Mouse (Mus musculus) CH12F3 (cell line): ENCODE results near the gene Vwa3a.

Source experiments
- in situ Hi-C: fragments of 300-500 bp; cut with MboI; formaldehyde crosslinking; loops from 2 replicates; pipeline ENCODE4 v1.14.3; 2020; ENCODE audit warnings: low sequenced_read_pairs

Vwa3a gene

DNA sequence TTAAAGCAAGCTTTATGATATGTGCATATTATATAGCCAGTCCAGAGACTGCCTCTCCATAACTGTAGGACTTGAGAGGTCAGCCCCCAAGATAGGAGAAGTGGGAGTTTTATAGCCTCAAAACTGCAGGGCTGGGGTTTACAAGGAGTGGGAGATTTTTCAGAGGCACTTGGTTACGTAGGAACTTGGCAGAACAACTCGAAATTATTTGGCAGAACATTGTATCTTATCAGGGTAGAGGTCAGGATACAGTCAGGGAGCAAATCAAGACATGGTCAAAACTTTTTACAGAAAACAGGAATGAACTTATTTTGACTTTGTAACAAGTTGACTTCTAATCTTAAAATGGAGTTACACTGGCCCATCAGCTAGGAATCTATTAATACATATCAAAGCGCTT is 6.9 kb downstream of the Vwa3a start:
- in situ Hi-C loops = no loop called here

DNA sequence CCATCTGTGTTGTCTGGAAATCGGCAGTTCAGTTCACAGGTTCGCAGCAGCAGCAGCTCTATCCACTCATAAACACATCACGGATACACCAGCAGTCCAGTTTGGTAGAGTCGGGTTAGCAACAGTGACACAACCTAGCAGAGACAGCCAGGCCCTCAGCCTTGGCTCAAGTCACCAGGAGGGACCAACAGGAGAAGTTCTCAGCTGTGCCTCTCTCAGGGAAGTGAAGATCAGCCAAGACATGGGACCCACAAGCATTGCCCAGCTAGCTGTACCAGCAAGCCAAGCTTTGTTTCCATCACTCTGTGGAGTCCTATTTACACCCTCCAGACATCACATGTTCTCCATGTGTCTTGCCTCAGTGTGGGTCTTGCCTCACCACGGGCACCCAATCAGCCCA is 7.7 kb downstream of the Vwa3a start:
- in situ Hi-C loops = no loop called here

DNA sequence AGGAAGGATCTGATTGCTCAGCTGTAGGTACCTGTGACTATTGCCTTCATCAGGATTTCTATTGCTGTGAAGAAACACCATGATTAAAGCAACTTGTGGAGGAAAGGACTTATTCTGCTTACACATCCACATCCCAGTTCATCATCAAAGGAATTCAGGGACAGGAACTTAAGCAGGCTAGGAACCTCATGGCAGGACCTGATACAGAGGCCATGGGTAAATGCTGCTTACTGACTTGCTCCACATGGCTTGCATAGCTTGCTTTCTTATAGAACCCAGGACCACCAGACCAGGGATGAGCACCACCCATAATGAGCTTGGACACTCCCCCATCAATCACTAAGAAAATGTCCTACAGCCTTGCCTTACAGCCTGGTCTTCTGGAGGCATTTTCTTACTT is 9.4 kb downstream of the Vwa3a start:
- in situ Hi-C loops = no loop called here

DNA sequence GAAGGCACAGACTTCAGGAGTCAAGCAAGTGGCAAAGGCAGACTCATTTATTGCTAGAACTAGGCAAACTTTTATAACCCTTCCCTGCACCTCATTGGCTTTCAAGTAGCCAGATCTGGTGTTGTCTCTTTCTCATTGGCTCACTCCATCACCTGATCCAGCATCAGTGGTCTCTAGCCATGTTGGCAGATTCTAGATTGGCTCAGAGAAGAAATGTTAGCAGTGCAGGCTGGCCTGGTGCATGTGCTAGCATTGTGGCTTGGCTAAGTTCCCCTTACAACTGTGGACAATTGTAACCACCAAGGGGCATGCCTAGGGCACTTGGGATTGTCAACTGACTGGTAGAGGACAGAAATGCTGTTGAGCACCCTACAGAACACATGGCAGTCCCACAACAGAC is 12.2 kb downstream of the Vwa3a start:
- in situ Hi-C loops = no loop called here

DNA sequence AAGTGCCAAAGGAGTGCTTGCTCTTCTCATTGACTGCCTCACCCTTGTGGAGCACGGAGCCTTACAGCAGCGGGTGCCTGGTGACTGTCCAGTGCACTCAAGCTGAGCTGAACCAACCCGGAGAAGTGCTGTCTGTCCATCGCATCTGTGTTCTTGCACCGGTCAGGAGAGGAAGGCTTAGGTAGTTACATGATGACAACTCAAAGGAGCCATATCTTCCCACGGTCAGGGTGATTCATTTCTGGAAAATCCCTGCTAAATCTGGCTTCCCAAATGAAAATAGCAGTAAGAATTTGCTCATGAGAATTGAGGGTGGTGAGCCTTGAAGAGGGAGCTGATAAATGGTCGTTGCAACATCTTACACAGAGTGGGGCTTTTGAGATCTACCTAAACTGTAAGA is 12.8 kb downstream of the Vwa3a start:
- in situ Hi-C loops = no loop called here

DNA sequence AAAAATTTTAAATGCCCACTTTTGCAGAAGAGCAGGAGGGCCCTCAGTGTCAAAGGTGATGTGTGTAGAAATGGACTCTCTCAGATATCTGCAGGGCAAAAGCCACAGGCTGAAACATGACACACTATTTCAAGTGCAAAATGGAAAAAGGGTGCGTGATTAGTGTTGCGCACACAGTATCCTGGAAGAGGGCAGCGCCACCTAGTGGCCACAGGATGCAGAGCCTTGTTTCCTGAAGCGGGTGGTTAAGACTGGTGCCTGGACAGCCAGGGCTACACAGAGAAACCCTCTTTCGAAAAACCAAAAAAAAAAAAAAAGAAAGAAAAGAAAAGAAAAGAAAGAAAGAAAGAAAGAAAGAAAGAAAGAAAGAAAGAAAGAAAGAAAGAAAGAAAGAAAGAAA is 15.6 kb downstream of the Vwa3a start:
- in situ Hi-C loops = no loop called here

DNA sequence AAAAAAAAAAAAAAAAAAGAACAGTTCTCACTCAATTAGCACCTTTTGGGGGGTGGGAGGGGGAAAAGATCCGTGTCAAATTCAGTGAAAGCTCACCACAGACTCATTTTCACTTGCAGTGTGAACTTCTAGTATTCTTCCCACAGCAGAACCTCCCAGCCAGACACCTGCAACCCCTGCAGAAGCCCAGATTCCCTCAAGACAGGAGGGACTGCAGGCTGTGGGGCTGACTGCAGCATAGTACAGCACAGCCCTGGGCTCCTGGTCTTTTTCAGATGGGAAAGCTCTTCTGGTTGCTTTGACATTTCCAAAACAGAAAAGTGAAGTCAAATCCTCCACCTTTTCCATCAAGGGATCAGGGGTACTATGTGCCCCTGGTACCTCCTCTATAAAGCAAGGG is 28.3 kb downstream of the Vwa3a start:
- in situ Hi-C loops = no loop called here

DNA sequence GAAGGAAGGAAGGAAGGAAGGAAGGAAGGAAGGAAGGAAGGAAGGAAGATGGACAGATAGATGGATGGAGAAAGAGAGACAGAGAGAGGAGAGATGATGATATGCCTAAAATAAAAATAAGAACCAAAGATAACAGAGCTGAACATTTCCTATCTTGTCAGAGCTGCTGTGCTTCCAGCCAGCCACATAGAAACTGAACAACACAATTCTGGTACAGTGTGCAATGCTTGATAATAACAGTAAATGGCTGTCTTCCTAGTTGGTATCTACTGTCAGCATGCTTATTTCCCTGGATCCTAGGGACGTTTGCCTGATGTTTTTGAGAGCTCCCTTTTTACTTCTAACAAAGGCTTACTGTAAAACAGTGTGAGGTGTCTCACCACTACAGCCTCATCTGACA is 32.3 kb downstream of the Vwa3a start:
- in situ Hi-C loops = no loop called here

DNA sequence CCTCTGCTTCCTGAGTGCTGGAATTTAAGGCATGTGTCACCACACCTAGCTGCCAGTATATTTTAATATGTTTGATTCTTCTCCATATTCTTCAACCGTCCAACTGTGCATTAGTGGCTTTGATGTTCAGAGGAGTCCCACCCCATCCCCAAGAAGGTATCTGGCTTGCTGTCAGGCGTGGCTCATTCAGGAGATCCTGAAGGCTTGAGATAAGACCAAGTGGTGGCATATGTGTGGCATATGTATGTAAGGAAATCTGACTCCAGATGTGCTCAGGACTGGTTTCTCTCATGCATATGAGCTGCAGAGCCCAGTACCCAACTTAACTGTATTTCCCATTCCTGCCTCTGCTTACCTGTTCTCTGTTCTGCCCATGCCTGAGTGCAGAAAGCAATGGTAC is 38.9 kb downstream of the Vwa3a start:
- in situ Hi-C loops = no loop called here

DNA sequence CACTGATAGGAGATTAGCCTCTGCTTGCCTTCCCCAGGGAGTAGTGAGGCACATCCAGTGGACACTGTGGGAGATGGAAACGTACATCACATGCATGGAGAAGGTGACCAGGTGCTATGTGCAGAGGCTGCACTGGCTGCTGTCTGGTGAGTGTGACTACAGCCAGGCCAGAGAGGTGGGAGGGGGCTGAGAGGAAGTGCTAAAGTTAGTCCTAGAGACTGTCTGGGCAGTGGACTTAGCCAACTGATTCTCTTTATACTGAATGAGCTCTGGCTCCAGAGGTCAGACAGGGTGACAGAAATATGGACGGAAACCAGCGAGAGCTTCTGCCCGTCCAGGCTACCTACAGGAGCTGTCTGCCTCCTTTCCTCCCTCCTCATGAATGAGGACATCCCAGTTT is 56.4 kb downstream of the Vwa3a start:
- in situ Hi-C loops = no loop called here

DNA sequence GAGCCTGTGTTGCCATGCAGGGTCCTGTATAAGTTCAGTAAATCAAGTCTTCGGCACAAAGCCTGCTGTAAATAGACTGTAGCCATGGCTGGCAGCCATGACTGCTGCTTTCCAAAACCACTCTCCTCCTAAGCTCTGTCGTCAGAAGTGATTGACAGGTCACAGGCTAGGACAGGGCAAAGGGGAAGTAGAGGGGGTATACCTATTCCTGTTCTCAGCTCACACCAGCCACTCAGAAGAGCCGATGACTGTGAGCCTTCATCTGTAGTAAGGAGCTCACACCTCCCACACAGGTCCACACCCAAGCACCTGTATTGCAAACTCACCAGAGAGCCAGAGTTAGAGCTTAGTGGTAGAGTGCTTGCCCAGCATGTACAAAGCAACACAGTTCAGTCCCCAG is 57.3 kb downstream of the Vwa3a start:
- in situ Hi-C loops = no loop called here

DNA sequence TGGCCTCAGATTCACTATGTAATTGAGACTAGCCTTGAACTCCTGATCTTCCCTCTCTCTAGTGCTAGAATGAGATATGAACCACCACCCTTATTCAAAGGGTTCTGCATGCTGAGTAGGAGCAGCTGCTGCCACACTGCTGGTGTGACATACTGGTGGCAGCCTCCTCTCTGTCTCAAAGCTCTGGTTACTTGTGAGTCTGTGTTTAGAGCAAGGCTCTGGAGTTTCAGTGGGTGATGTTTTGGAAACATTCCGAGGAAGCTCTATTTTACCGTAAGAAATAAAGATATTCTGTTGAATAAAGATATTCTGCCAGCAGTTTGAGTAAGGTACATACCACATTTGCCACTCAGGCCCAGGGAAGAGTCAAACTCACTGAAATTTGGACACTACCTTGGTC is 64.2 kb downstream of the Vwa3a start:
- in situ Hi-C loops = no loop called here

DNA sequence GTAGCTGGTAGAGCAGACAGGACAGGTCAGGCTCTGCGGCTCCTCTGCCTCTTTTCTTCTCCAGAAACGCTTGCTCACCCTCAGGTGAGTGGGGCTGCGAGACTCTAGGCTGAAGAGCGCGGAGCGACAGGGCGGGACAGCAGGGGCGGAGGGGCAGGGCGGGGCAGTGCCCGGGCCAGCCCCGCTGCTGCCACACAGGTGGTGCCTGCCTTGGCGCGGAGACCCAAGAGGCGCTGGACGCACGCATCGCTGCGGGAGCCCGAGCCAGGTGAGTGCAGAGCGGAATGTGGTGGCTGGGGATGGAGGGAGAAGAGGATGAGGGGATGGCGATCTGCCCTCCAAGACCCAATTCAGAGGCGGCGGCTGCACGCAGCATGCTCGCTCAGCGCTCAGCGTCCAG is 70.6 kb downstream of the Vwa3a start:
- in situ Hi-C loops = no loop called here

DNA sequence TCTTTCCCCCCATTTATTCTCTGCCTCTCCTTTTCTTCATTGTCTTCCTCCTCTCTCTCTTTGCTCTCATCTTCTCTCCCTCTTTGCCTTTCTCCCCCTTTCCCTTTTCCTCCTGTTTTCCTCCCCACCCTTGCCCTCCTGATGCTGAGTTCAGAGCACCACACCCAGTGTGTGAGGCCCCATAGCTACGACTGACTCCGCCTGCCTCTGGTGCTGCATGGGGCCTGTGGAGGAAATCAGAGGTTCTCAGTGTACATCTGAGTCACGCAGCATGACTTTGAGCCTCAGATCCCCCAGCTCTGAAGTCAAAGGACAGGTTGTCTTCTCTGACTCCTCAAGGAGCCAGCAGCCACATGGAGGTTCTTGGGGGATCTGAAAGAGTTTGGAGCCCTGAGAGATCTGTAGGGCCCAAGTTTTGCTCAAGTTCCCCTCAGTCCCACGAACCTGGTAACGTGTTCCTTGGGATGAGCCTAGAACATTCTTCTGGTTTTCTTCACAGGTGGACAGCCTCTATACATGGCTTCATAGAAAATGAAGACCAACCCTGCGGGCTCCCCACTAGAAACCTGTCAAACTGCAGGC is 72.8 kb downstream of the Vwa3a start, which contains the start of gene Gm5737:
Gene Gm5737, plus strand, starts transcription at position 532 of the 582 bp plus-strand sequence.
- in situ Hi-C loops = no loop called here

DNA sequence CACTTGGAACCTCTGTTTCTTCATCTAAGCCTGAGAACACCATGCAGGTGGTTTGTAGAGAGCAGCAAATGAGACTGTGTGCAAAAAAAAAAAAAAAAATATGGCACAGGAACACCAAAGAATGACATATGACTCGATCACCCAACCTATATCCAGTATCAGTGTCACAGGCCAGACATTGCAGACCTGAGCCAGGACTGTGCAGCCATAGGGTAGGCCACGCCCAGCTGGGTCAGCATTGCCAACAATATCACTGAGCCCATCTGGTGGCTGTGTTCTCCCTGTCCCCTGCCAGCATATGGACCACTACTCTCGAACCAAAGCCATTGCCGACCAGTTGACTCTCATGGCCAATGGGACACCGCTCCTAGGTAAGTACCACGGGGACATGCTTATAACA is 78.4 kb downstream of the Vwa3a start:
- in situ Hi-C loops = no loop called here

DNA sequence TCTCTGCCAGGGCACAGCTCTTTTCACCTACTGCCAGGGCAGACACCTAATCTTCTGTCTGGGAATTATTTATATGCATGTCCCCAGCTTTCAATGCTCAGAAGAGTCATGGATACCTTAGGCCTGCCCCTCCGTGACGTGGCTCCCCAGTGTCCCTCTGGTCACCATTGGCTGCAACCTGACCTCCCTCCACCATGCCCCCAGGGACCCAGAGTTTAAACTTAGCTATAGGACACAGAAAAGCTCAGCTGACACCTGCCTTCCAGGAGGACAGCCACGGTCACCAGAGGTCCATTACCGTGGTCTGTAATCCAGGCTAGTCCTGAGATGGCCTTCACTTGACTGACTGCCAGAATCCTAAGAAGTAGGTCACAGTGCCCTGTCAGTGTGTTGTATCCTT is 80.3 kb downstream of the Vwa3a start:
- in situ Hi-C loops = no loop called here

DNA sequence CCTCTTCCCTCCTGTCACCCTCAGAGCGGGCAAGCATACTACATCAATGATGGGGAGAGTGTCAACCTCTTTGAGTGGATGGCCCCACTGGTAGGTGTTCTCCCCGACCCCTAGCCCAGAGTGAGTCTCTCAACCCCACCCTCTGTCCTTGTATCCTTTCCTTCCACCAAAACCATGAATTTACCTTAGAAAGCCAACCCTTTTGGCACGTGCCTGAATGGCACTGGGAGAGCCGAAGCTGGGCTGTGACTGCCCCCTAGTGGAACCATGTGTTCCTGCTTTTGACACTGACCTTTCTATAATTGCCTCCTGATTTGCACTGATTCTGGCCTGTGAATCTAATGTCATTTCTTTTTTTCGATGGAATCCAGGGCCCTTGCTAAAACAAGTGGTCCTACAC is 84.1 kb downstream of the Vwa3a start:
- in situ Hi-C loops = no loop called here

DNA sequence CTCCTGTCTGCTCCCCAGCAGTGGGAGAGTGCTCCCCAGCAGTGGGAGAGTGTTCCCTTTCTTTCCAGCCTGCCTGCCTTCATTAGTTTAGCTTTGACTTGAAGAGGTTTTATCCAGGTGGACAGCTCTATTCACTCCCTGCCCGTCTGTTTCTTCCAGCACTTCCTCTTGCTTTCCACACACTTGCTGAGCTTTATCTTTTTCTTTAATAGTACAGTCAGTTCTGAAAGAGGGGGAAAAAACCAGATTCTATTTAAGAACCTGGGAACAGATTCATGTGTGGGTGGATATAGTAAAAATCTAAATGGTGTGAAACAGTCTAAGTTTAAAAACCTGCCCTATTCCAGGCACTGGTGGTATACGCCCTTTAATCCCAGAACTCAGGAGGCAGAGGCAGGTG is 86.0 kb downstream of the Vwa3a start:
- in situ Hi-C loops = no loop called here

DNA sequence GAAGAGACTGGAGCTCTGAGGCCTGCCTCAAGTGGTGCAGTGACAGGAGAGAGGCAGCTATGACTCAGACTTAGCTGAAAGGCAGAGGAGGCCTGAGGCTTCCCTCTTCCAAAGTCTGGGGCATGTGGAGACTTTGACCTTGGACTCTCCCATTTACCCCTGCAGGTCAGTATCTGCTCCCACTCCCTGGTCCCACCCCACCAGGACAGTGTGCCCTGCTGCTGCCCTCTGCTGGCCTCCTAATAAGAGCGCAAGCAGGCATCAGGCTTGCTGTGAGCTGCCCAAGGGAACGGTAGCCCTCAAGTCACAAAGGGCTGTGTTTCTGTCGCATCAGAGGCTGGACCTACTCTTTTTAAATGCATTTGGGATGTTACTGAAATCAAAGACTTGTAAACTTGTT is 87.3 kb downstream of the Vwa3a start:
- in situ Hi-C loops = no loop called here

DNA sequence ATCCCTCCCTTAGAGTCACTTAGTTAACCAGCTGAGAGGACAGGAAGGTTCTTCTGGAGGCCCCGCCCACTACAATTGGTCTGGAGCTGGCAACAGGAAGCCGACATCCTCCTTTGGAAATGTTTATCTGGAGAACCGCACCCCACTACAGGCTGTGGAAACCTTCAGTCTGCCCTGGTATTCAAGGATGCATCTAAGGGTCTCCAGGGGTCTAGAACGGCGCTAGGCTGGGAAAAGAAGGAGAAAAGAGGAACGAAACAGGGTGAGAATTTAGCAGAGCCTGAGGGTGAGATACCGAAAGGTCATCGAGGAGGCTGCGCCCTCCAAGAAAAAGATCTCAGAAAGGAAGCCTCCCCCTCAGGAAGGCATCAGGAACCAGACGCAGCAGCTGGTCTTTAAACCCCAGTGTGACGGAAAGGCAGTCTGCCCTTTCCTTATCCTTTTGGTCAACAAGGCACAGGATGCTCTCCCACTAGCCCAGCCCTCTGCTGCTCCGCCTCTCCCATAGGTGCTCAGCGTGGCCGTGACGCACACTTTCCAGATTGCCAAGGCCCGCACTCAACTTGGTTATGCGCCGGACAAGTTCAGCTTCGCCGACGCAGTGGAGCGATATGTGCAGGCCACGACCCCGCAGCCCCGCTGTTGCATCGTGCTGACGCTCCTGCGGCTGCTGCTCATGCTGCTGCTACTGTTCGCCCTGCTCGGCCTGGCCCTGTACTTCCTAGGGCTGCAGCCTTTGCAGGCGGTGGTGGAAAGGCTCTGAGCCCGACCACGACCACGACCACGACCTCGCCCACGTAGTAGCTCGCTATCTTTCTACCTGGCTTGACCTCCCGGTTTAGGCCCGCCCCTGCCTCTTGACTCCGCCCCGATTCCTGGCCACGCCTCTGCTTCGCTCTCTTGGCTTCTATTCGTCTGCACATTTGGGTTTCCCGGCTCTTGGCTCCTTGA is 91.6 kb downstream of the Vwa3a start:
- in situ Hi-C loops = loop anchor here (5.0 kb wide), 1 partner anchor 158 kb away; the partner anchor contains the start of gene Pdzd9

DNA sequence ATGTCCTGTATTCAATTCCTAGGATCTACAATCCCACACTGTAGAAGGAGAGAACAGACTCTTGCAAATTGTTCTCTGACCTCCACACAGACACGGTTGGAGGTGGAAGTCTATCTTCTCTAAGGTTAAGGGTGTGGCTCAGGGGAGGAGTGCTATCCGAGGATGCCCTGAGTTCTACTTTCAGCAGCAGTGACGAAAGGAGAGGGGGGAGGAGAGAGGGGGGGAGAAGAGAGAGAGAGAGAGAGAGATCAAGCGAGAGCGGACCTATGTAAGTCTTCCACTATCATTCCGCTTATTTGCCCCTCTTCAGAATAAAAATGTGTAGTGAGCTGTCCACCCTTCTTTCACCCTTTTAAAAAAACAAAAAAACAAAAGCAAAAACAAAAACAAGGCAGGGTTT is 95.3 kb downstream of the Vwa3a start:
- in situ Hi-C loops = loop anchor here (5.0 kb wide), 1 partner anchor 162 kb away; the partner anchor contains the start of gene Pdzd9

DNA sequence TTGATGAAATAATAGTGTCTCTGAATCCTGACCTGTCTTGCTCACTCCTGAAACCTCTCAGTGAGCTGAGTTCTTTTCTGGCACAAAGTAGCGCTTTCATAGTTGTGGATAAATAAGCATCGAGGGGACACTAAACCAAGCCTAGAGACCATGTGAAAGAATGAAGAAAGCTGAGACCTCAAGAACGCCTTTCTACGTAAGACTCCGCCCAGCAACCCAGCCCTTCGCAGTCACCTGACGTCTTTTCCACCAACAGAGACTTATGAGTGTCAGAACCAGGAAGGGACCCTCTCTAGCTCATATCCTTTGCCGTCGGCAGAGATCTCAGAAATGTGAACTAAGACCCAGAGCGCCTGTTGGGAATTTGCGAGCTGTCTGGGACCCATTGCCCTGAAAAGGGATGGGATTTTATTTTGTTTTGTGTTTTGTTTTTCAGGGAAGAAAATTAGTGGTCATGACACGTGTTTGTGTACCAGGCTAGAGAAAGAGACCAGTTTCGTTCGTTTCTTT is 95.8 kb downstream of the Vwa3a start:
- in situ Hi-C loops = loop anchor here (5.0 kb wide), 1 partner anchor 163 kb away; the partner anchor contains the start of gene Pdzd9
